Mouse (Mus musculus) kidney, adult 8-10 months (tissue): ENCODE results near the gene Tubb1.
A peak's percentile ranks its signal among the peaks of the same experiment; 100 is the strongest.

Source experiments
- DNase-seq, 2 experiments: peaks; one replicate each; pipeline ENCODE4 v3.0.0; 2022

Tubb1 gene

DNA sequence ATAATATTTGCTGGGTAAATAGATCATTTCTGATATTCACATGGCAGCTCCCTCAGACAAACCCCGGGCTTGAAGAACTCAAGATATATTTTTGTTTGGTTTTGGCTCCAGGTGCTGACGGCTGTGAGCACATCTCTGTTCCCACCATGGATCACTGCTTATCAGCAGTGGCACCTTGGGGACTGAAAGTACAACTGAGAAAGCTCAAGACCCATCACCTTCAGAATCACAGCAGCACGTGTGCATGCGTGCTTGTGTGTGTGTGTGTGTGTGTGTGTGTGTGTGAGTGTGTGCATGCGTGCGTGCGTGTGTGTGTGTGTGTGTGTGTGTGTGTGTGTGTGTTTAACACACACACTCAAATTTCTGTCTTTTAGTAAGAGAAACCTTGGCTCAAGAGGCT, 6.1 kb upstream of the Tubb1 start:
- no peak for DNase-seq

DNA sequence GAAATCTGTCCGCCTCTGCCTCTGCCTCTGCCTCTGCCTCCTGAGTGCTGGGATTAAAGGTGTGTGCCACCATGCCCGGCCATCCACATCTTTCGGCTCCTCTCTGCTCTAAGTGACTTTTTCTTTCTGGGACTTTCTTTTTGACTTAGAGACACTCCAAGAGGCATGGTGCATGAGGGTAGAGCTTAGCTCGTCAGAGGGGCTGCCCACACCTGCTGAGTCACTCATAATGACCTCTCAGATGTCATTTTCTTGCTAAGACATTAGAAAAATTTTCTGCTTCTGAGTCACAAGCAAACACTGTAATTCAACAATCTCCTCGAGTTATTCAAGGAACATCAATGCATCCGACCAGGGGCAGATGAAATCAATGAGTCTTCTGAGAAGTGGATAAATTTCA, 5.5 kb upstream of the Tubb1 start:
- DNase-seq: no peak

DNA sequence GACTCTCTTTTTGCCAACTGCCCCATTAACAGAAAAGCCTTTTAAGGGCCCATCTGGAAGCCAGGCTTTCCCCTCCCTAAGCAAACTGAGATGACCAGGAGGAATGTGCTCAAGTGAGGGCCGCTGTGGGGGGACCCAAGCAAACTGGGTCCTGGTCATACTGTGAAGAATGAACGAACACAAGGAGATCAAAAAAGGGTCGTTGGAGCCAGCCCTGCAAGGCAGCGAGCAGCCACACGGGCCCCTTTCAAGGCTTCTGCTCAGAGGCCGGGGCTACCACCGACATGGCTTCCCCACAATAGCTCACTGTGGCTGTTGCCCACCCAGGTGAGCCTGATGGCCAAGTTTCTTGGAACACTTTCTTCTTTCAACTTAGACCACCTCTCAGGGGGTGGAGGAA, 4.0 kb upstream of the Tubb1 start:
- no peak for DNase-seq

DNA sequence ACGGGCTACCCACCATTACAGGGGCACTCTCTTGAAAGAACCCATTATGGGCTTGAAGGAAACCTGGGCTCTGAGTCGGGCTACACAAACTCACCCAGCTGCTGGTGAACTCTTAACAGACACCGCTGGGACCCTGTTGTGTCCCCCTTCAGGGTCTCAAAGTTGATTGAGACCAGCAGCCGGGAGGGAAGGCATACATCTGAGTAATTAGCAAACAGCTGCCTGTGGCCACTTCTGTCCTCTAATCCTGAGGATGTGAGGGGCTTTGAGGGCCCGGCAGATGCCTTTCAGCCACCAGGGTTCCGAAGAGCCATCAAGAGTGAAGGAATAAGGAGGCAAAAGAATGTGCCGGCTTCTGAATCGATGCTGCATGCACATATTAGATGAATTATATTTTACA, 3.6 kb upstream of the Tubb1 start:
- no peak for DNase-seq

DNA sequence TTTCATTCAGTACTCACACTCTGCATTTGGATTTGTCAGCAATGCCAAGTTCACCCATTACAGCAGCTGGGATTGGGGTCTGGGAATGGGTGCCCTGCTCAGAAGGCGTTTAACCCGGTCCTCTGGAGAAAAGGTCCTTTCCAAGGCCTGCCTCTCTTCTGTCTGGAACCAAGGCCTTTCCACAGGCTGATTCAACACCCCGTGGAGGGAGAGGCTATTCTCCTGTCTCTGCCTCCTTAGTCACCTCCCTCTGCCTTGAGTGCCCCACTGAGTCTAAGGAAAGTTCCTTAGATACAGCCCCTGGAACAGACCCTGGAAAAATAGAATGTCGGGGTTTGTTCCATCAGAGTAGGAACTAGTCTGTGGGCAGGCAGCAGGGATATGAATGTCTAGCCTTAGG, 2.1 kb upstream of the Tubb1 start:
- DNase-seq: no peak

DNA sequence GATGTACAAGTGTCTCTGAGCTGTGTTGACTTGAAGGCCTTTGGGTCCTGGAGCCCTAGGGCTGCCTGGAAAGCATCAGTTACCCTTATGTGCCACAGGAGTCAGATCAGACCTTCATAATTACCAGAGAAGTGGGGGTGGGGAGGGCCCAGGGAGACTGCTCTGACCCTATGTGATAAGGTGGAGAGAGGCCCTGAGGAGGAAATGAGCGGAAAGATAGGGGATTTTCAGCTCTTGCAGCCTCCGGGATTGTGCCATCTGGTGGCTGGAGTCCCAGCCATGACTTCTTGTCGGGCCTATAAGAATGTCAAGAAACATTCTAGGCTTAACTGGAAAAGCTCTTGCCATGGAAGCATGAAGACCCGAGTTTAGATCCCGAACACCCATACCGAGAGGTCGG, 3.2 kb downstream of the Tubb1 start:
- no peak for DNase-seq

DNA sequence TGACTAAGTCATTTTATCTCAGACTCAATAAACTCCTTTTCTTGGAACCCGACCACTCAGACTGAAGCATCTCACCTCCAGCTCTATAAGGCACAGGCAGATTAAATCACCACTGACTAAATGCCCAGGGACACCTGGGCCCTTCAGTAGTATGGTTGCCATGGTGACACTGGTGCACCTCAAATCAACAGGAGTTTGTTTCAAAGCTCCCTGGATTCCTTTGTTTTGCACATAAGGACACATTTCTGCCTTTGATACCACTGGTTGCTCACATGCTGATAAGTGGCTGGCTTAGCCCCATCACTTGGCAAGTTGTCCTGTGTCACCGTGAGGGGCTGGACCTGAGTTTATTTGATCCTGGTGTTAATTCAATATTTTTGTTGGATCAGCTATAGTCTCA, 8.9 kb downstream of the Tubb1 start:
- no peak for DNase-seq

DNA sequence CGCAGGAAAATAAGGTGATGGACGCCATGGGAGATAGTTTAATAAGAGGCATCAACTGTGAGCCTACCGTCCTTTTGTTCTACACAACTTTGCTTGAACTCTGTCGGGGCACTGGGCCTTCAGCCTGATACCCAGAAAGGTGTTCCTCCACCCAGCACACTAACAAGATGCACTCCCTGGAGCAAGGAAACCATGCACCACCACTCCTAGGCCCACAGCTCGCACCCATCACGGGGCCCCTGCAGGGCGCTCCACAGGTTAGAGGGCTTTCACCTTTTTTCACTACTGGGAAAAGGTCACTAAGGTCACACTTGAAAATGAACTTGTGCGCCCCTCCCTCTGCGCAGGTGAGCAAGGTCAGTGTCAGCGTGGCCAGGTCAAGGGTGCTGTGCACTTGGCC, 12.9 kb downstream of the Tubb1 start:
- DNase-seq: peak; percentile 29 to 31

DNA sequence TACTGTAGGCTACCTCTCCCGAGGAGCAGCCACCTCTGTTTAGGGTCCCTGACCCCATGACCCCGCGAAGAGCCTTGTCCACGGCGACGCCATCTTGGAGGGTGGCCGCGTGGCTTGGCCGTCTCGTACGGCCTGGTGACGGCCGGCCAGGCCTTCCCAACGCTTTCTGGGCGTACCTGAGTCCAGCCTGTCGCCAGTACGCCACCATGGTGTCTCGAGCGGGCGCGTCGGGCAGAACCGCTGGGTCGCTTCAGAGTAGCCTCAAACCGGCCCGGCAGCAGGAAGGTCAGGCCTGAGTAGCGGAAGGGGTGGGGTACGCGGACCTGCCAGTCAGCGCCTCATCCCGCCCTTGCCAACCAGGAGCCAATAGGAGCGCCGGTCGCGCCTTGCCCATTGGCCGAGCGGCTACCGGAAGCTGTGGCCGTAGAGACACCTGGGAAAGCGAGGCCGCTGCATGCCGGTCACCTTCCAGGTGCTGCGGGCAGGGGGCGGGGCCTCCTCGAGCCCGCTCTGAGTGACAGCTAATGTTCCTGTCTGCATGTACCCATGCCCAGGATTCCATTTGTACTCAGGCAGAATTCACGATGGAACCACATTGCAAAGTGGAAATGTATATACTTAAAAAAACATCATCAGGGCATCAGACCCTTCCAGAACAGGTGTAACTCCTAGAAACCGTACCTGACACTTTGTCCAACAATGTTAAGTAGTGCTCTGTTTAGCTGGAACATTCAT, 13.5 kb downstream of the Tubb1 start, which contains the start of gene Atp5e:
TSS of gene Atp5e (minus strand) at position 317 of the 735 bp plus-strand sequence.
- peak; percentile 98 for DNase-seq

DNA sequence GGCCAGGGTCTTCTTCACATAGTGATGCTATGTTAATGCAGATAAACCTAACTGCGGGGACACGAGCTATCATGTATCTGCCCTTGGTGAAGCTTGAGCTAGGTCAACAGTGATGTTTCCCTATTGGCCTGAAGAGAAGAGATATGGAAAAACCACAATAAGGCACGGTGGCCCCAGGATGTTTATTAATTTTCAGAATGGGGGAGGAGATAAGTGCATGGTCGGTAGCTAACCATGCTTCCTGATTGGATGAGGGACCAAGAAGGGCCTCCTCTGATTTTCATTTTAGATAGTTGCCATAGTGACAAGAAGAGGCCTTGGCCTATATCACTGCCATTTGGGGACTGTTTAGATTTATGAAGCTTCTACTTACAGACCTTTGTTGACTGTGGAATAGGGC, 19.8 kb downstream of the Tubb1 start:
- DNase-seq: no peak

DNA sequence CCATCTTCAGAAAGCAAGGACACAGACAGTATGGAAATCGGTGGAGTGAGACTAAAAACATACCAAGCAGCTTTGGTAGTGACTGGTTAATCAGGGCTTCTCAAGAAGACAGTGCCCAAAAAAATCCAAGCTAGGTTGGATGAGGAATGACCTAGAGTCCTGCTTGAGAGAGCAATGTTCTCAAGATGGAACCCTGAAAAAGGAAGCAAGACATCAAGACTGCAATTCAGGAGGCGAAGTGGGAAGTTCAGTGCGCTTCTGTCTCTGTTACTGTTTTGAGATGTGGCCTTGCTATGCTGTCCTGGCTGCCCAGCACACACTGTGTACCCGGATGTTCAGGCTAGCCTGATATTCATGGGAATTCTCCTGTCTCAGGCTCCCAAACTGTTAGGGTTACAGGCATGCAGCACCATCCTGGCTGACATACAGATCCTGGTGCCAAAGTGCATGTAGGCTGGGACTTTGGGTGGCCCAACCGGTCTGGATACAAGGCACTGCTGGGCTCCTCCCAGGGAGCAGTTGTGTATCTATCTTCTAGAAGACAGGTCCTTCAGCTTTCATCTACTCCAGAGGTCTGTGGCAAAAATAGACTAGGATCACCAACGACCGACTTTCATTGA, 20.4 kb downstream of the Tubb1 start:
- DNase-seq: no peak

DNA sequence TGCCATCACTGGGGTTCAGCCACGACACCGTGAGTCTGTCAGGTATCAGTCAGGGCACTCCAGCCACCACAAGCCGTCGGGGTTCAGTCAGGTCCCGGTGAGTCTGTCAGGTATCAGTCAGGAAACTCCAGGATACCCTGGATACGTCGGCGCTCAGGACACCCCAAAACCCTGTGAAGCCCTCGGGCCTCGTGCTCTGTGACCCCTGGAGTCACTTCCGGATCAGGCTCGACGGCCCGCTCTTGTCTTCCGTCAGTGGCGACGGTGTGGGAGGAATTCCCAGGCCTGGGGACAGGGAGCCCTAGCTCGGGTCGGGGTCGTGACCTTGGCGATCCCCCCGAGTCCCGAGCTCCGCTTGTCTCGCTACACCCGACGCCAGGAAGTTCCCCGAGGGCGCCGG, 21.9 kb downstream of the Tubb1 start:
- peak in 1 of 2 experiments; percentile 21 for DNase-seq

DNA sequence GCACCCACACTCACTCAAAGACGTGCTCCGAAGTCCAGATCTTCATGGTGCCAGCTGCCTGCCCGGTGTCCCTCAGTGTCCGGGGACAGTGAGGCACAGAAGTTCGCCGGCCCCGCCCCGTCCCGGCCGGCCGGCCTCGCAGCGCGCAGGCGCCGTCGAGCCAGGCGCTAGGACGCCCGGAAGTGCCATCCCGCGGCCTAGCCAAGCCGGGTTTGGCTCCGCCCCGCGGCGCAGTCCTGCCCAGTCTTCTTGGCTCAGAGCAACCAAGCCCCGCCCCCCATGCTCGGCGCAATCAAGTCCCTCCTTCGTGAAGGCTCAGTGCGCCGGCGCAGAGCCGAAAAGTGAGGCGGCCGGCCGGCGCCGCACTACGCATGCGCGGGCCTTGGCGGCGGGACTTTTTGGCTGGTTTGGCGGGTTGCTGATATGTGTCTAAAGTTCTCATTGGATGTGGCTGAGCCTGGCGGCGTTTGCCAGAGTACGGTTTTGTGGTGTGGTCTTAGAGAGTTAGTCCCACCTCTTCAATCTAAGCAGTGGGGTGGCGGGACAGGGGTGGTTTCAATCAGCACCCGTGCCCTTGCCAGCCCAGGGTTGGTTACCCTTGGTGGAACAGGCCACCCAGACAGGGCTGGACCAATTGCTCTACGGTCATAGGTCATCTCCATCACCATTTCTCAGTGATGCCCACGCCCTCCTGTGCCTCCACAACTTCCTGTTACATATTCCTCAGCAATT, 22.5 kb downstream of the Tubb1 start, which contains the start of gene Prelid3b:
TSS of gene Prelid3b (minus strand) at position 264 of the 732 bp plus-strand sequence.
- peak; percentile 99 to 100 for DNase-seq

DNA sequence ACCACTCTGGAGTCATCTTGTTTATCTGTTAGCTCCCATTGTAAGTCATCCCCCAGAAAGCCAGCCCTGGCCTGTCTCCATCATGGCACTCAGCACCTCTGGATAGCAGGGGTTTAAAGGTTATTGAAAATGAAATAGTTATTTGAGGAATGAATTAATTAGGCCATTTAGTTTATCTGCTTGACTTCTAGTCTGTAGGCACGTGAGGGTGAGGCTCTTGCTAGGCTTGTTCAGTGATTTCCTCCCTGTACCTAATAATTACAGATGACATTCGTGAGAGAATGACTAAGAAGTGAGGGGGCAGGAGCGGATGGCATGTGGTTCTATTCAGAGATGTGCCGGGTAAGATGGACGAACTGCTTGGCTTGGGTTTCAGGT, 23.0 kb downstream of the Tubb1 start:
- no peak for DNase-seq

DNA sequence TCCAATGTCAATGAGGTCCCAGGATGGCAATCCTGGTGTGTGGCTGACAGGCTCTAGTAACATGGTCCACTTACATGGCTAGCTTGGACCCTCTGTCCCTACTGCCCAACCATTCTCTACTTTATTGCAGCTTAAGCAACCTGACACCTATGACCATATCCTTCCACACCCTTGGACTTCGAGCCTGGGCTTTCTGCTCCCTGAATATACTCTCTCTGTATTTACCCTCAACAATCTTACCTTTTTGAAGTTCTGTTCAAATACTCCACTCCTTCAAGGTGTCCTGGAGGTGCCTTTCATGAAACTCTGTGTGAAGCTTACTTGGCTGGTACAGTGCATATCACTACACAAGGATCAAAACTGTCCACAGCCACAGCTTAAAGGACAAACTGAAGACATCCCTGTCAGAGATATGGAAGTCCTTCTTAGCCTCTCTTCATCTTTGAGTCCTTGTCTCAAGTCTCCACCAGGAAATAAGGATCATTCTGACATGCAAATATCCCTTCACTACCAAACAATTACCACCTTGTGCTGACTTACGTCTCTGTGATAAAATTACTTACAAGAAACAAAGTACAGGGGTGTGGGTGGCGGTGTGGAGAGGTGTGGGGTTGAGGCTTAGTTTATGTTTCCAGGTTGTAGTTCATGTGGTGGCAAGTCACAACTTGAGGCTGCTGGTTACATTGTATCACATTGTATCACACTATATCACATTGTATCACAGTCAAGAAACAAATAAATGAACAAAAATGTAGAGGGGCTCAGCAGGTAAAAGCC, 27.2 kb downstream of the Tubb1 start:
- no peak for DNase-seq

DNA sequence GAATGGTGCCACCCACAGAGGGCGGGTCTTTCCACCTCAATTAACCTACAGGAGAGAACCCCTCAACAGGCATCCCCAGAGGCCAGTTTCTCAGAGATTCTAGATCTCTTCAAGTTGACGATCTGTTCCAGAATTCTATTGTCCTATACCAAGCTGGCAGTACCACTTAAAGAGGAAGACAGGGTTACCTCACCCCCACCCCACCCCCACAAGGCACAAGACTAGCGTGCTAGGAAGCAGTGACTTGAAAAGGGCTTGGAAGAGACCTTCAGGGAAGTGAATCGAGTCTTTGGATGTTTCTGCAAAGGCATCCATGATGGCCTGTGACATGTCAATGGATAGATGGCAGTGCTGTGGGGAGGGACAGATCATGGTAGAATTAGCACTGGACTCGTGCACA, 28.3 kb downstream of the Tubb1 start:
- no peak for DNase-seq

DNA sequence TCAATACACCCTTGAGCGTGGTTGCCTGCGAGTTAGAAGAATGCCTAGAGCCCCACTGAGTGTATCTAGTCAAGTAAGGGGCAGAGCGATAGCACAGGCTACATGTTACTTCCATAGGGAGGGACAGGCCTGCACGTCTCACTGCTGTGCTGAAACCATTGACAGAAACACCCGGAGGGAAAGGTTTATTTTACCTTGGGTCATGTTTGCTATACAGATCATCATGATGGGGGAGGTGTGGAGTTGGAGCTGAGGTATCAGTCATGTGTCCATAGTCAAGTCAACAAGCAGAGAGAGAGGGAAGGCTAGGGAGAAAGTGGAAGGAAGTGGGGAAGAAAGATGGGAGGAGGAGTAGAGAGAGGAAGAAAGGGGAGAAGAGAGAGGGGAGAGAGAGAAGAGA, 36.5 kb downstream of the Tubb1 start:
- no peak for DNase-seq

DNA sequence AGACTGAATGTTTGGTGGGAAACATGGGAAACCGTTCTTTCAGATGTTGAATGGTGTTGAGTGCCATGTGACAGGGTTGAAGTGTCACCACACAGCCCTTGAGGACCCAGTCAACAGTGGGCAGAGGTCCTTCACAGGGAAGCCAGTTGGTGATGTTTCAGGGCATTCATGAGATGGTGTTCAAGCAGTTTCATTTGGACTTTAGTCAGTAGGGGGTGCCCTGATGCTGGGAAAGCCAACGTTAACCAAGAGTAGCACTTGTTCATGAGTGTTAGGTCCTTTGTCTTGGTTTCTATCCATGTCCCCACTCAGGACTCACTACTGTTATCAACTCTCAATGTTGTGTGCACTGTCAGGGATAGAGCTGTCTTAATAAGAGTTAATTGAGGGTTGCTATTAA, 42.4 kb downstream of the Tubb1 start:
- no peak for DNase-seq

DNA sequence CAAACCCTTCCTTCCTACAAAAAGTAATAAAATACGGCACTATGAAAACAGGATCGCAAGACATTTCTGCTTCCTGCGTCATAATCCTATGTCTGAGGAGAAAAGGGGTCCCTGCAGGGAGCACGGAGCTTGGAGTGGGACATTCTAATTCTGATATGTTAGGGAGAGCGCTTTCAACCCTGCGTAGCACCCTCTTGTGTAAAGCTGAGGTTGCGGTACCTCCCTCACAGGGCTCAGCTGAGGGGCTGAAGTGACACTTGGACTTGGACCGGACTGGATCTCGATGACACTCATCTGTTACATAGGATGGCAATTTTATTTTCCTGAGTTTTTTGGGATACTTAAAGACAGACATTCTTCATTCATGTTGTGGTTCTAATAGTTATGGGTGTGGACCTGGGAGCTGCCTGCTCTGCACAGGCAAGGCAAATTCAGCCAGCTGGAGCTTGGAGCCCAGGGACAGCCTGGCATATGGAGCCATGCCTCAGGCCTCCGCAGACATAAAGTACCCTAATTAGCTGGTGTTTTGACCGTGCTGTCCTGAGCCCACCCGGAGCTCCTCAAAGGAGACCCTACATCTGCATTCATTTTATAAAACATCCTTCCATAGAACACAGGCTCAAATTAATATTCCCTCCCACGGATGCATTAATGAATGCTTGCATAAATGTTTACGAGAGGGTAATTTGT, 50.5 kb downstream of the Tubb1 start:
- no peak for DNase-seq

DNA sequence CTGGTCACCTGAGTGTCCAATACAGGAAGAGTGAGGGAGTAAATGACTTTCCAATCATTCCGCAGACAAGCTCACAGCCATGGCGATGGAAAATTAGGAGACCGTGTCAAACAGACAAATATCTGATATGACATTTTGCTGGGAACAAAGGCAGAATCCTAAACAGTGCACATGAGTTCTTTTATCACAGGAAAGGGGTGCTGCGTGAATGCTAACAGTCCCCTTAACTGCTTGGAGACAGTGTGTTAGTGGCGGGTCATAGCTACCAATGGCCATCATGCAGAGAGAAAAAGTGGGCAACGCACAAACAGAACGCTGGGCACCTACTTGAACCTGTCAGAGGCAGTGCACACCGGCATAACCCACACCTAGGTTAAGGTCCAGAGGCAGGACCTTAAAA, 51.0 kb downstream of the Tubb1 start:
- DNase-seq: no peak

DNA sequence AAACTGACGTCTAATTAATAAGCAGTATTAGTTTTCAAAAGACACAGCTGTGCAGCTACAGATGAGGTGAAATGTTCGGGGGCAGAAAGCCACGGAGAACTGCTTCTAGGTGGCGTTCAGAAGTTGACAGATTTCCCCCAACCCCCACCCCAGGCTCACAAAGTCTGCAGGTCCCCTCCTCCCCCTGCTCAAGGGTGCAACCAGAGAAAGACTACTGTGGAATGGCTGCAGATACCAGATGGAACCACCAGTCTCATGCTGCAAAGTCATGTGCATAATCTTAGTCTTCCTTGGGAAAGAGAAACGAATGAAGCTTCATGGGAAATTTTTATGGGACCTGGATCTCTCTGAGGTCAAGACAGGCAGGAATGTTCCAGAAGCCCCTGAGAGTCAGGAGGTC, 51.8 kb downstream of the Tubb1 start:
- no peak for DNase-seq

DNA sequence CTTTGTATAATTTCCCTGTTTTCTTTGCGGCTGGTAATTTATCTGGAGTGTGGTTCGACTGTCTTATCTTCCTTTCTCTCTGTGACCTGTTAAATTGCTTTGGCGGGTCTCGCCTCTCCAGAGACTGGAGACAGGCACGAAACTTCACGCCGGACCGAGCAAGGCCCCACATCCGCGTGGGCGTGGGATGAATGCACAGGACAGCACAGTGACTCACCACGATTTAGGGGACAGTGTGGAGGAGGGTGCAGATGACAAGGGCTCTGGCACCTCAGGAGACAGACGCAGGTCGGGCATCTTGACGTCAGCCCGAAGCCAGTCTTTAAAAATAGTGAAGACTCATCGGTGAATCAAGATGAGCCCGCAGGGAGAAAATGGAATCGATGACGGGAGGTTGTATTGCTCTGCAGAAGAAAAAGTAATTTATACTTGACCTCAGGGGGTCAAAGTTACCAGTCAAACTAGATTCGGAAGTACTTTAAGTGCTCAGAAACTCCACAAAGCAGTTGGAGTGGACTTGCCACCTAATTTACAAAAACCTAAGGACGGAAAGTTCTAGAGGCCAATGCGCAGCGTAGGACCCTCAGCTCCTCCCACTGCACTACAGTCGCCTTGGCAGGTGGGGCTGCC, 52.5 kb downstream of the Tubb1 start:
- no peak for DNase-seq
